Mouse (Mus musculus) layer of hippocampus, postnatal 25 days (tissue): ENCODE data around the gene Ccna1. TPM values are rescaled to one million over a fixed set of nuclear protein-coding genes. Genes with fewer than 3 reads are reported as not detected.

Experiments
- total RNA-seq, 2 experiments: library from RNA; stranded (reverse); gene quantifications; 2 replicates each; pipeline ENCODE4 v1.2.3; 2021

Gene Ccna1
- total RNA-seq, 2 experiments from 2014 or later, result 2.0 to 3.1 TPM

Other genes starting within 250 kb of the Ccna1 start
- 10 to 100 TPM; 51.2 to 63.5 TPM for gene Rfxap, start 247.7 kb downstream of the Ccna1 start, total RNA-seq
- gene Sertm1, start 139.6 kb downstream of the Ccna1 start, total RNA-seq, result 10 to 100 TPM; 80.1 to 86.1 TPM
- 10 to 100 TPM; 31.9 to 33.1 TPM for gene Spg20, start 56.6 kb upstream of the Ccna1 start, total RNA-seq
- gene Ccdc169, start 81.8 kb upstream of the Ccna1 start, total RNA-seq, result under 1 TPM; 0.17 to 0.28 TPM
- not detected for gene Sohlh2, start 126.5 kb upstream of the Ccna1 start, total RNA-seq
- 100 to 1,000 TPM; 589 to 662 TPM for gene Dclk1, start 186.9 kb upstream of the Ccna1 start, total RNA-seq